Mouse (Mus musculus) heart, embryonic 11.5 days (tissue): Measurements from ENCODE around the gene Fga. TPM values are rescaled to one million over a fixed set of nuclear protein-coding genes. Genes with fewer than 3 reads are reported as not detected.
A peak's percentile ranks its signal among the peaks of the same experiment; 100 is the strongest.

Experiments used
- ATAC-seq: fragments of 200-750 bp; cut with Nextera tagmentation; replicated peaks from 2 replicates; pipeline ENCODE4 v1.8.0; 2017; ENCODE audit warnings: moderate library complexity; ENCODE audit not compliant: insufficient number of reproducible peaks, low FRiP score, low TSS enrichment
- H3K27ac ChIP-seq: fragments of 300-500 bp; sonication (generic); 2 replicates; pipeline ENCODE4 v1.5.1; 2014; ENCODE audit warnings: mild to moderate bottlenecking, low read depth, low read length
- H3K27me3 ChIP-seq: fragments of 300-500 bp; sonication (generic); 2 replicates; pipeline ENCODE4 v1.6.1; 2014; ENCODE audit warnings: mild to moderate bottlenecking, low read length, mixed read lengths; ENCODE audit not compliant: control insufficient read depth, insufficient read depth
- H3K36me3 ChIP-seq: fragments of 300-500 bp; sonication (generic); 2 replicates; pipeline ENCODE4 v1.6.1; 2014; ENCODE audit warnings: mild to moderate bottlenecking, low read length, moderate library complexity, mixed read lengths; ENCODE audit not compliant: control insufficient read depth, insufficient read depth
- H3K4me1 ChIP-seq: fragments of 300-500 bp; sonication (generic); 2 replicates; pipeline ENCODE4 v1.6.1; 2014; ENCODE audit warnings: low read length; ENCODE audit not compliant: control insufficient read depth, insufficient read depth
- H3K4me2 ChIP-seq: fragments of 300-500 bp; sonication (generic); 2 replicates; pipeline ENCODE4 v1.6.1; 2014; ENCODE audit warnings: mild to moderate bottlenecking, moderate library complexity
- H3K4me3 ChIP-seq: fragments of 300-500 bp; sonication (generic); 2 replicates; pipeline ENCODE4 v1.5.1; 2014; ENCODE audit warnings: low read depth, low read length
- H3K9ac ChIP-seq: fragments of 300-500 bp; sonication (generic); 2 replicates; pipeline ENCODE4 v1.6.1; 2014; ENCODE audit warnings: mild to moderate bottlenecking, low read depth, low read length, moderate library complexity
- H3K9me3 ChIP-seq: fragments of 300-500 bp; sonication (generic); replicated peaks from 2 replicates; pipeline ENCODE4 v1.6.1; 2016; ENCODE audit warnings: low read length; ENCODE audit not compliant: control insufficient read depth
- WGBS: fragments of 180-500 bp; shearing (Covaris S2); extraction: QIAGEN DNeasy Blood & Tissue Kit; methylation state at CpG from one replicate; pipeline ENCODE4 v1.1.7; 2014; ENCODE audit not compliant: insufficient replicate concordance; 5-methylcytosine and 5-hydroxymethylcytosine counted together
- polyA plus RNA-seq: library from polyadenylated mRNA; unstranded; fragments of >200 nt; fragmentation: Nextera tagmentation; extraction: Ambion mirVana; gene quantifications from 2 replicates; pipeline ENCODE4 v1.2.1, GENCODE M21; 2014

Fga gene
- polyA plus RNA-seq, 1 experiment from 2014 or later = 2.7 TPM

- no peaks in the 10 kb centered on the region for H3K9me3 ChIP-seq
- no peaks in the 10 kb centered on the region for H3K27me3 ChIP-seq
- H3K4me1 ChIP-seq = peaks cover 5% of the 10 kb centered on the region
- no peak for ATAC-seq
- H3K36me3 ChIP-seq = 0 out of 2 replicates have a peak, but pooled peaks cover 3% of the 10 kb centered on the region
- no peak overlapping the region for H3K4me3 ChIP-seq
- no peak overlapping the region for H3K9ac ChIP-seq
- WGBS = 24% methylated on average over 10 of the region's 10 CpGs
- H3K27ac ChIP-seq = no peak overlapping the region
- H3K4me2 ChIP-seq = peak overlapping the region; percentile 31
These were observed 27.9 kb downstream of the Fga start for GRCm38 (mm10) chr3:83053758-83054157.

- Histone ChIP-seq H3K4me1 (peaks cover 5% of the 10 kb centered on the region), H3K27me3 (no peaks in the 10 kb centered on the region), H3K36me3 (0 out of 2 replicates have a peak, but pooled peaks cover 3% of the 10 kb centered on the region), H3K27ac (no peak overlapping the region), H3K4me3 (peak overlapping the region; percentile 86), H3K4me2 (peak overlapping the region; percentile 52), H3K9ac (no peak overlapping the region), H3K9me3 (no peaks in the 10 kb centered on the region)
- no peak; the same call in 1 of the 2 replicates for ATAC-seq
- WGBS = 21% methylated on average over 13 of the region's 13 CpGs
These were observed 28.9 kb downstream of the Fga start for GRCm38 (mm10) chr3:83054759-83055158.

GRCm38 (mm10) chr3:83055281-83056038, 29.6 kb downstream of the Fga start, which contains the start of gene Plrg1:
Plrg1 (plus strand) TSS chr3:83055522.
- H3K27me3 ChIP-seq = no peaks in the 10 kb centered on the region
- ATAC-seq = peak; percentile 100
- peak within 1 kb of the TSS; percentile 87 for H3K4me2 ChIP-seq
- H3K9ac ChIP-seq = peak within 1 kb of the TSS; percentile 91
- H3K27ac ChIP-seq = peak within 1 kb of the TSS; percentile 64
- under 1% methylated on average over 61 of the region's 61 CpGs for WGBS
- no peaks in the 10 kb centered on the region for H3K9me3 ChIP-seq
- H3K36me3 ChIP-seq = 0 out of 2 replicates have a peak, but pooled peaks cover 4% of the 10 kb centered on the region
- H3K4me1 ChIP-seq = peaks cover 5% of the 10 kb centered on the region
- peak within 1 kb of the TSS; percentile 86 for H3K4me3 ChIP-seq

GRCm38 (mm10) chr3:83057046-83057445, 31.2 kb downstream of the Fga start:
- 97% methylated on average over 2 of the region's 2 CpGs for WGBS
- ATAC-seq = no peak
- H3K9me3 ChIP-seq = no peaks in the 10 kb centered on the region
- H3K9ac ChIP-seq = no peak overlapping the region
- H3K4me2 ChIP-seq = no peak overlapping the region
- no peak overlapping the region for H3K4me3 ChIP-seq
- no peak overlapping the region for H3K27ac ChIP-seq
- H3K36me3 ChIP-seq = peaks cover 15% of the 10 kb centered on the region; the same call in 1 of the 2 replicates
- peaks cover 5% of the 10 kb centered on the region for H3K4me1 ChIP-seq
- H3K27me3 ChIP-seq = no peaks in the 10 kb centered on the region

GRCm38 (mm10) chr3:83067920-83068319, 42.0 kb downstream of the Fga start:
- 89% methylated on average over 9 of the region's 9 CpGs for WGBS
- no peak overlapping the region for H3K4me3 ChIP-seq
- no peak for ATAC-seq

GRCm38 (mm10) chr3:83068869-83069268, 43.0 kb downstream of the Fga start:
- Histone ChIP-seq H3K27me3 (no peaks in the 10 kb centered on the region), H3K36me3 (peaks cover 39% of the 10 kb centered on the region), H3K4me1 (no peaks in the 10 kb centered on the region), H3K9me3 (no peaks in the 10 kb centered on the region), H3K4me2 (no peak overlapping the region), H3K9ac (no peak overlapping the region), H3K27ac (no peak overlapping the region), H3K4me3 (no peak overlapping the region)
- no peak for ATAC-seq
- 94% methylated on average over 13 of the region's 13 CpGs for WGBS

More at GRCm38 (mm10) chr3:83067920-83068319, 42.0 kb downstream of the Fga start:
- Histone ChIP-seq H3K27me3 (no peaks in the 10 kb centered on the region), H3K36me3 (peaks cover 45% of the 10 kb centered on the region), H3K4me2 (no peak overlapping the region), H3K9ac (no peak overlapping the region), H3K4me1 (no peaks in the 10 kb centered on the region), H3K27ac (no peak overlapping the region), H3K9me3 (no peaks in the 10 kb centered on the region)

GRCm38 (mm10) chr3:83070231-83070630, 44.4 kb downstream of the Fga start:
- no peaks in the 10 kb centered on the region for H3K27me3 ChIP-seq
- no peaks in the 10 kb centered on the region for H3K9me3 ChIP-seq
- ATAC-seq = no peak
- no peak overlapping the region for H3K4me3 ChIP-seq
- no peaks in the 10 kb centered on the region for H3K4me1 ChIP-seq
- no peak overlapping the region for H3K4me2 ChIP-seq
- H3K9ac ChIP-seq = no peak overlapping the region
- H3K36me3 ChIP-seq = peaks cover 39% of the 10 kb centered on the region
- 86% methylated on average over 4 of the region's 4 CpGs for WGBS
- H3K27ac ChIP-seq = no peak overlapping the region

- no peak for ATAC-seq
- Histone ChIP-seq H3K27ac (no peak overlapping the region), H3K27me3 (no peaks in the 10 kb centered on the region), H3K4me3 (no peak overlapping the region), H3K9me3 (no peaks in the 10 kb centered on the region), H3K36me3 (0 out of 2 replicates have a peak, but pooled peaks cover under 1% of the 10 kb centered on the region), H3K4me2 (no peak overlapping the region), H3K4me1 (no peaks in the 10 kb centered on the region), H3K9ac (no peak overlapping the region)
- 49% methylated on average over 2 of the region's 3 CpGs for WGBS
These were observed 50.7 kb downstream of the Fga start for GRCm38 (mm10) chr3:83076563-83076962.
